Mouse (Mus musculus): ENCODE data around the gene Tecpr1.

GRCm38 (mm10) chr5:144162080-144162812 is 61.2 kb downstream of the Tecpr1 start:
- TF ChIP-seq CTCF (IDR thresholded peaks at IDR 0.05; ENCODE audit: borderline replicate concordance, extremely low read depth, insufficient read depth, insufficient read length) (no peak), POLR2A (IDR thresholded peaks at IDR 0.05; ENCODE audit: borderline replicate concordance, extremely low read depth, insufficient read depth, insufficient read length, poor library complexity, severe bottlenecking) (no peak)

All from brain, embryonic 14.5 days (tissue).